Mouse (Mus musculus) right cerebral cortex, adult 2 months (tissue): ENCODE measurements at regions not wholly inside any gene's neighbourhood (a gene's known extent, or its start where the extent isn't known, plus 50 kb on each side); places are given as distances from the start of the nearest gene placed in this dataset.
"Not testable (repeated sequence)": the region's sequence is repeated elsewhere in the genome, so short reads cannot be mapped to it uniquely, and the experiment has no call there.

Experiments used
- DNase-seq, 2 experiments: peaks; one replicate each; pipeline ENCODE4 v3.0.0; 2021 to 2022; ENCODE audit warnings: low spot score in 2 of 2

DNA sequence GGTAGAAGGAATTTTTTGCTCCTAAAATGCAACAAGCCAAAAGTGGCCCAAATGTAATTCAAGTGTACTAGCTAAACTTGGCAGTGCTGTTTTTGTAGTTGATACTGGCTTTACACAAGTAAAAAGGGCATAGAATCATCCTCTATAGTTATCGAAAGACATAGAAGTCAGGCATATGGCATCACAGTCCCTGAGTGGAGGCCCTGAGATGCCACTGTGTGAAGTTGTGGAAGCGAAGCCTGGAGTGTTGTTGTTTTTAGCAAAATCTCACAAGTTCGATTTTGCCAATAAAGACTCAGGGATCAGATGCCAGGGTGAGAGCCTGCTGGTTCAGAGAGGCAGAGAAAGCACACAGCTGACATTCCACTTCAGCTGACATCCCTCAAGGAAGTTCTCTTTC, 121.6 kb upstream of the C9orf72 start:
- no peak for DNase-seq

DNA sequence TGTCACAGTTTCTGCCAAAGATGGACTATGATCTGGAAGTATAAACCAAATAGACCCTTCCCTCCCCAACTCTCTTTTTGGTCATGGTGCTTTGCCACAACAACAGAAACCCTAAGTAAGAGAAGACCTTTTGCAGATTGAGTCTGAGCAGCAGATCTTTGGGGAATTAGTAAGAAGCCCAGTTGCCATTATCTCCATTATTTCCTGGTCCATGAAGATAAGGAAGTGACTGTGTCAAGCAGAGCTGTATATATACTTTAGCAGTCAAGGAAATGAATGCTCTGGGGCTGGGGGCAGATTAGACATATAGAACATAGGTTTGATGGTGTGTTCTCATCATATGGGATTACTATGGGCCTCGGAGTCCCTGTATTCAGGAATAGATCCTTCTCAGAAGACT, 117.8 kb upstream of the C9orf72 start:
- DNase-seq: no peak

DNA sequence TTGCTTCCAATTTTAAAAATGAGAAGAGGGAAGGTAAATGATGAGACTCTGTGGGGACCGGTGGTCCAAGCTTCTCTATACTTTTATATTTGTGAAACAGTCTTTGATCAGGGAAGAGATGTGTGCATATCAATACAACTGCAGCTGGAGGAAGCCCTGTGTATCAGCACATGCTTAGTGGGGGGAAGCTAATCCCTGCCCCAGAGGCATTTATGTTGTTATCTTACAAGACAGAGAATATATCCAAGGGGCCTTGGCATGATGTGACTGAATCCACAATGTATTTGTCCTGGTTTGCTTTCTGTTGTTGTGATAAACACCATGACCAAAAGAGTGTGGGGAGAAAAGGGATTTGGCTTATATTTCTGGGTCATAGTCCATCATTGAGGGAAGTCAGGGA, 105.2 kb upstream of the C9orf72 start:
- no peak for DNase-seq

DNA sequence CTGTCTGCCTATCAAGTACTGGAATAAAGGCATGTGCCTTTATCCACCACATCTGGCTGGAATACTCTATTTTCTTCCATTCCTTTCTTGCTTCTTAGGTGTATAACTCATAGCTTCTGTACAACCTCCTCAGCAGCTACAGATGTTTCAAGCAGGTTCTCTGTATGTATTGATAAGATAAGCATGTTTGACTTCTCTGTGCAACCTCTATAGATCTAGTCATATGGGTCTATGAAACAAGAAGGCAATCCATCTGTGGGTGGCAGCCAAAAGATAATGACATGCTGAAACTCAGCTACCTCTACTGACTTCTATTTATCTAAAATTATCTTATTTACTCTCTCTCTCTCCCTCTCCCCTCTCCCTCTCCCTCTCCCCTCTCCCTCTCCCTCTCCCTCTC, 99.3 kb upstream of the C9orf72 start:
- no peak for DNase-seq

DNA sequence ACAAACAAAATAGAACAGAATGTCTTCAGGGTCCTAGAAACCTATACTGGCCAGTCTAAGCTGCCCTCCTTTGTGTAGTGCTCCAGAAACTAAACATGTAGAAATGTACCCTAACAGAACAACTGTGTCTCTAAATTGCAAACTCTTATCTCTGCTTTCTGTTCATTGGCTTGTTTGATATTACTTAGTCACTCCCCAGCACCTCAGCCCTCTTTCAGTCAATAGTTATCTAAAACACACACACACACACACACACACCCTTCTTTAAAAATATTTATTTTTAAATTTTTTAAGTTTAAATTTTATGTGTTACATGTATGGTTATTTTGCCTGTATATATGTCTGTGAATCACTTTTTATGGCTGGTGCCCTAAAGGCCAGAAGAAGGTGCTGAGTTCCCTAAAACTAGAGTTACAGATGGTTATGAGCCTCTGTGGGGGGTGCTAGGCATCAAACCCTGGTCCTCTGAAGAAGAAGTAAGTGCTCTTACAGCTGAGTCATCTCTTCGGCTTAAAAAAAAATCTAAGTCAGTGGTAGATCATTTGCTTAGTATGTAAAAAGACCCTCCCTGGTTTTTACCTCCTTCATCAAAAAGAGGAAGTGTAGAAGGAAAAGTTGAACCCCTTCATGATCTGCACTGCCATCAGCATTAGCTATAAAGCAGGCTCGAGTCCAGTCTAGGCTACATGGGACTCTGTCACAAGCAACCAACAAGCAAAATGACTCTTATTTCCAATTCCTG, 96.6 kb upstream of the C9orf72 start:
- DNase-seq: no peak

DNA sequence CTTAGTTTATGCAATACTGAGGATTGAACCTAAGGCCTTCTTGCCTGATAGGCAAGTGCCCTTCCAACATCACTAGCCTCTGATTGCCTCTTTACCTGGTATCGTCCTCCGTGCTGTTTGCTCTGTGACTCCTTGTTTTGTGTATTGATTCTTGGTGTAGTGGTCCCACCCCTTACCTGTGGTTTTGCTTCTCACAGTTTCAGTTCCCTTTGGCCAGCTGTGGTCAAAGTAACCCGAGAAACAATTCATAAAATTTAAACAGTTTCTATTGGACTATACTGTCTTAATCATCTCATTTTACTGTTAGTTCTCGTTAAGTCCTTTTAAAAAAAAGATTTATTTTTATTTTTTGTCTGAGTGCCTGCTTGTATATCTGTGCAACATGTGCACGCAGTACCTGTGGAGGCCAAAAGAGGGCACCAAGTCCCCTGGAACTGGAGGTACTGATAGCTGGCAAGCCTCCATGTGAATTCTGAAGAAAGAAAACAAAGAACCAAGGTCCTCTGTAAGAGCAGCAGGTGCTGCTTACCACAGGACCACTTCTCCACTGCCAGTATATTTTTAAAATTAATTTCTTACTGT, 84.5 kb upstream of the C9orf72 start:
- no peak for DNase-seq

DNA sequence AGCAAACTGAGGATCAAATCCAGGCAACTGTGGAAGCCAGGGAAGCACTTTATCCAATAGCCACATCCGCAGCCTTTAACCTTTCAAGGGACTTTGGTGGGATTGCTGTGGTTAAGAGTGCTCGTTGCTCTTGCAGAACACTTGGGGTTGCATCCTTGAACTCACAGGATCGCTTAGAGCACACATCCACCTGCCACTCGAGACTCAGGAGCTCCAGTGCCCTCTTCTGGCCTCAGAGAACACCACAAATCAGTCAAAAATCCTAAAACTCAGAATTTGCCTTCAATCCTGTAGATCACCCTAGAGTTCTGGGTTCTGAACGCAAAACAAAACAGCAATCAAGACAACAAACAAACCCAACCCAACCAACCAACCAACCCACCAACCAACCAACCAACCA, 82.2 kb upstream of the C9orf72 start:
- no peak for DNase-seq

DNA sequence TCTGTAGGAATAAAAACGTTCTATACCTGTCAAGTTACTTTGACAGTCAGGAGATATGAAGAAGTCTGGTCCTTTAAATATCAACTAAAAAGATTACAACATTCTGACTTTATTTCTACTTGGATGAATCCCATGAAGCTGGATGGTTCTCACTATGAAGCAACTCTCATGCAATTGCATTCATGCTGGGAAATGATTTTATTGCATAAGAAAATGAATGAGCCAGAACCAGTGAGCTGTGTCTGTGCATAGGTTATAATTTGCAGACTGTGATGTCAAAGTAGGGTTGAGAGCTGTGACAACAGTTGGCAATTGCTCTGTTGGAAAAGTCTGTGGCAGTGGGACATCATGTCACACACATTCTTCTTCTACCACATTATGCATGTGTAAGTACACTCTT, 79.2 kb upstream of the C9orf72 start:
- no peak for DNase-seq

DNA sequence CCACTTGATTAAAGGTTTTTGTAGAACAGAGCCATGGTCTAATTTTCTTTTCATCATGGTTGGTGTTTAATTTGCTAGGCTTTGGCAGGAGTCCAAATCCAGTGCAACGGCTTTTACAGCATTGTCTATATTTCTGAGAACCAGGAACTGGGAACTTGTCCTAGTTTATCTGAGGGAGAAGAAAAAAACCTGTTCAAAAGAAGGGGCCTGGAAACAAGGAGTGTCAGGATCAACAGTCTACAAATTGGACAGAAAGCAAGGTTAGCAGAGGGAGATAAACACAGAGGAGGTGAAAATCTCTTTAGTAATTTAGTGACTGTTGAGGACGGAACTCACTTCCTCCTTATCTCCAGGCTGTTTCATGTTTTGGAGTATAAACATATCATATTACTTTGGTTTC, 74.9 kb upstream of the C9orf72 start:
- peak; percentile 8 to 13 for DNase-seq

DNA sequence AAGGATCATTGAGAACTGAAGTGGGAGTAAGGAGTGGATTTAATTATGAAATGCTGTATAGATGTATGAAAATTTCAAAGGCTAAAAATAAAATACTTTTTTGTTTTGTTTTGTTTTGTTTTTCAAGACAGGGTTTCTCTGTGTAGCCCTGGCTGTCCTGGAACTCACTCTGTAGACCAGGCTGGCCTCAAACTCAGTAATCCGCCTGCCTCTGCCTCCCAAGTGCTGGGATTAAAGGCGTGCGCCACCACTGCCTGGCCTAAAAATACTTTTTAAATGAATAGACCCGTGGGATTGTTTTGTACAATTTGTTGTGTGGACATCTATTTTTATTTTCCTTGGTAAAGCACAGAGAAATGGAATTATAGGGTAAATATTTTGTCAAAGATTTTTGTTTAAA, 74.4 kb upstream of the C9orf72 start:
- not testable (repeated sequence) for DNase-seq

DNA sequence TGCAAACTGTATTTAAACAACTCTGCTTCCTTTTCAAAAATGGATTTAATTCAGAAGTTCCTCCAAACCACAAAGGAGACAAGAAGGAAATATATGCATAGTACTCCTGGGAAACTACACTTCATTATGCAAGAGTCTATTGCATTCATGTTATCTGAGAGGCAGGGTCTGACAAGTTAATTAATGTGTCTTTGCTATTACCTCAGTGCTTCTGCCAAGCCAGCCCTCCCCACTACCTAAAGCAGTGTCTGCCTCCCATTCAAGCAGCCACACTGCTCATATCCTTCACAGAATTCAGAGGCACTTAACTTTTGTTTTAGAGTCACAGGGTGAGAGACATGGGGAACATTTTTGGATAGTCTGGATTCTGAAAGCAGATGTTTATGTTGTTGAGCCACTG, 58.6 kb upstream of the C9orf72 start:
- no peak for DNase-seq
